Mouse (Mus musculus) thymus, postnatal 14 days (tissue): ENCODE data around the gene Med13l.

Experiments used
- DNase-seq: peaks from one replicate; pipeline ENCODE4 v3.0.0; 2021

Gene Med13l

DNA sequence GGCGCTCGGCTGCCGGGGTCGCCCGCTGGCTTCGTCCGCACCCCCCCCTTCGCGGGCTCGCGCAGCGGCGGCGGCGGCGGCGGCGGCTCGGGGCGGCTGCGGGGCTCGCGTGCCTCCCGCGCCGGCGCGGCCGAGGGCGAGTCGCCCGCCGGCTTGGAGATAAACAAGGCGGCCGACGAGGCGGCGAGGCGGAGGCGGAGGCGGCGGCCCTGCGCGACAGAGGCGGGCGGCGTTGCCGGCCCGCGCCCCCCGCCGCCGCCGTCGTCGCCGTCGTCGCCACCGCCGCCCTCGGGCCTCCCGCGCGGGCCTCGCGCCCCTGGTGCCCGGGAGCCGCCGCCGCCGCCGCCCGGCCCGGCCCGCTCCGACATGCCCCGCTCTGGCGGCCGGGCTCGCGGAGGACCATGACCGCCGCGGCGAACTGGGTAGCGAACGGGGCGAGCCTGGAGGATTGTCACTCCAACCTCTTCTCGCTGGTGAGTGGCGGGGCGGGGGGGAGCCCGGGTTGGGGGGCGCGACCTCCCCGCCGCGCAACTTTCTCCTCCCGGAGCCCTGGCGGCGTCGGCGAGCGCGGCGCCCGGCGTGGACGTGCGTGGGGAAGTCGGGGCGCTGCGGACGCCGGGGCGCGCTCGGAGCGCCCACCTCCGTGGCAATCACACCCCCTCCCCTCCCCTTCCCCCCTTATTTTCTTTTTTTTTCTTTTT, at the start of gene Med13l:
Med13l (plus strand) TSS at position 295 of the 701 bp plus-strand sequence.
- peak; percentile 84 for DNase-seq

GRCm38 (mm10) chr5:118510969-118511368, 49.5 kb upstream of the Med13l start:
- DNase-seq = no peak

DNA sequence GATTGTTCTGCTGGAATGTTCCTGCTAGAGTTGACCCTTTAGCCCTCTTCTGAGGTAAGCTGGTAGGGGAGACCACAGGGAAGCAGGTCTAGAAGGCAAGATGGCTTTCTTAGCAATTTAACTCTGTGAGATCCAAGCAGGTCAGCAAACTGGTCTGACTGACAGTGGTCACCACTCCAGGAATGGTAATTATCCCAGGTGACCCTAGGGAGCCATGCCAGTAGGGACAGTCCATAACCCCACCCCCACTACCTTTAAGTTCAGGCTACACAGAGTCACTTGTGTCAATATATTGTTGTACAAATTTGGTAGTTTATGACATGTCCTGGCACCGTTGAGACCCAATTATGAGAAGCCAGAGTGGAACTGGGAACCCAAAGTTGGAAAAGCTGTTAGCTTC, 47.5 kb upstream of the Med13l start:
- DNase-seq = no peak

DNA sequence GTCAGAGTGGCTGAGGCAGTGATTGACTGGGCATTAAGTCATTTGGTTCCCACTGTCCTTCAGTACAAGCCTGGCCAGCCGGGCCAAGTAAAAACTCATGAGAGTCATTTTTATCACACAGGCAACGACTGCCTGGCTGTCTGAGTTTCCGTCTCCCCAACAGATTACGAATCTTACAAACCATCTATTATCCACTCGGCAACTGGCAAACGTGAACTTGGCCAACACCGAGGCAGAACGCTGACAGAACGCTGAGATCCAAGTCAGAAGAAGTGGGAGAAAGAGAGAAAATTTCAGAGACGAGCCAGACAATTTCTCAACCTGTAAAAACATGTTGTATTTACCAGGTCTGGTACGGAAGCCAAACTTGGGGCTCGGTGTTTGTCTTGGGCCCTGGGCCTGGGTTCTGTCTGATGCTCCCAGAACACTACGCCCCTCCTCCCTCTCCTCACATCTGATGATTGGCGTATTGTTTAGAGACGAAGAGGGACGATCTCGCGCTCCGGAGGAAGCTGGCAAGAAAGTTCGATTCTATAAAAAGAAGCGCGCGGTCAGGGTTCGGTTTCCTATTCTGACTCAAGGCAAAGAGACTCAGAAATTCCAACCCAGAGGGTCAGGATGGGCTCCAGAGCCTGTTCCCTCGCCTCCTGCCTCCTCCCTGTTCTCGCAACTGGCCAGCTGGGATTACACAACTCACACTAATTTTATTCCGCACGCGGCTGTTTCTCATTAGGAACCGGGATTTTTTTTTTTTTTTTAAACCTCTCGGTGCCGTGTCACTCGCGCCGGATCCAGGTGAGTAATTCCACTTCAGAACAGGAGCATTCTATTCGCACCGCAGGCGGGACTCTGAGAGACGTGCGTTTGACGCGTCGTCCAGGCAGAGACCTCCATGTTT, 46.6 kb upstream of the Med13l start:
- DNase-seq = peak; percentile 19

- no peak for DNase-seq
Observed at GRCm38 (mm10) chr5:118514527-118514831, 46.0 kb upstream of the Med13l start.

- DNase-seq = no peak
Observed at GRCm38 (mm10) chr5:118514842-118515241, 45.6 kb upstream of the Med13l start.

DNA sequence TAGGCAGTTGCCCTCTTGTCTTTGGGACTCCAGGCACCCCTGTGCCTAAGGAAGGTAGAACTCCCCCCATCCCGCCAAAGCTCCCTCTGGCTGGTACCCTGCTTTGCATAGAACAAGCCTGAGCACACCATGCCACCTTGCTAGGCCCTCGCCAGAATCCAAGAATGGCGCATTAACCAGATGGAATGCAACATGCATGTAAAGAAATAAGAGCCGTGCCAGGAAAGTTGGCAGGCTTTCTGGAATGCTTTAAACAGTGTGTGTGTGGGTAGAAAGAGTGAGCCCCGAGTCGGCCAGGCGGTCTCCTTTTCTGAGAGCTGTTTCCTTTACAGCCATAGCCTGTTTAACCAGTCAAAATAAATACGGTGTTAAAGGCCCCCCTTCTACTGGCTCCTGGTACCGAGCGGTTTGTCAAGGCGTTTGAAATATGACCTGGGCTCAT, 45.2 kb upstream of the Med13l start:
- no peak for DNase-seq

DNA sequence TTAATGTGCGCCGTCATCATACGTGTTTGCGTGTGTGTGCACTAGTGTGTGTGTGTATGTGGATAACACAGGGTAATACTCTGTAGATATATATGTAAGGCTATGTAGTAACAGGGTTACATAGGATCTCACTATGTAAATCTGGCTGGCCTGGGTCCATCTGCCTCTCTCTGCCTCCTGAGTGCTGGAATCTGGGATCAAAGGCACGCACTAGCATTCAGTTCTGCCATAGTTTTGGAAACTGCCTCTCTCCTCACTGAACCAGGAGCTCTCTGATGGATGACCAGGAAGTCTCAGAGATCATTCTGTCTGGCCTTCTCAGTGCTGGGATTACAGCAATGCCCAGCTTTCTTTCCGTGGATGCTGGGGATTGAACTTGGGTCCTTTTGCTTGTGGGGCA, 44.4 kb upstream of the Med13l start:
- DNase-seq = no peak

GRCm38 (mm10) chr5:118516470-118516869, 44.0 kb upstream of the Med13l start:
- DNase-seq = no peak

- no peak for DNase-seq
Observed at GRCm38 (mm10) chr5:118520457-118520856, 40.0 kb upstream of the Med13l start.

- DNase-seq = no peak
Observed at GRCm38 (mm10) chr5:118524400-118524799, 36.1 kb upstream of the Med13l start.

GRCm38 (mm10) chr5:118525634-118526033, 34.8 kb upstream of the Med13l start:
- DNase-seq = no peak

DNA sequence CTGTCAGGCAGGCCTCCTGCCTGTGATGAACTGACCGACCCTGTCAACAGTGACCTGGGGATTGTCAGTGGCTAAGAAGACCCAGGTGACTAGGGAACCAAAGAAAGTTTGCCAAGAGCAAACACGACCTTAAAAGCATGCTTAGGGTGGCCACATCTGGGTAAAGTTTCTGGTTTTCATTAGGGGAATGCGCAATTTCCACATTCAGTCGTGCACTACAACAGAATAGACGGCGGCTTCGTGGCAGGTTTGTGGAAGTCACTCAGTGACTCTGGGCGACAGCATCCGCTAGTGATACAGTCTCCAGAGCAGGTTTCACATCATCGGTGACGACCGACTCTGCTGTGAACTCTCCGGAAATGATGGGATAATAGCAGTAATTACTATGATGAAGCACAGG, 34.0 kb upstream of the Med13l start:
- no peak for DNase-seq

DNA sequence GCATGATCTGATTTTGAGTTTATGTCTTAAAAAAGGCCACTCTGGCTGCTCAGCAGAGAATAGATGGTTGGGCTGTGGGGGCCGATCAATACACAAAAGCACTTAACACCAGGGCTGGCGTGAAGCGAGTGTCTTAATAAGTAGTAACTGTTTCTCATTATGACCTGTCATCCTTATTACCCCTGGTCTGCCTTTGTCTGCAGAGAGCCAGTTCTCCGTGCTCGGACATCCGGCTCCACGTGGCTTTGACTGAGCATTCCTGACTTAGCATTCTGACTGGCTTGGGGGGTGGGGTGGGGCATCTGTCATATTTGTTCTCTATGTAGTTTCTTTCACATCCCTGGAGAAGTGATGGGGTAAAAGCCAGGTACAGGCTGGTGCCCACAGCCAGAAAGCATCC, 31.2 kb upstream of the Med13l start:
- no peak for DNase-seq

DNA sequence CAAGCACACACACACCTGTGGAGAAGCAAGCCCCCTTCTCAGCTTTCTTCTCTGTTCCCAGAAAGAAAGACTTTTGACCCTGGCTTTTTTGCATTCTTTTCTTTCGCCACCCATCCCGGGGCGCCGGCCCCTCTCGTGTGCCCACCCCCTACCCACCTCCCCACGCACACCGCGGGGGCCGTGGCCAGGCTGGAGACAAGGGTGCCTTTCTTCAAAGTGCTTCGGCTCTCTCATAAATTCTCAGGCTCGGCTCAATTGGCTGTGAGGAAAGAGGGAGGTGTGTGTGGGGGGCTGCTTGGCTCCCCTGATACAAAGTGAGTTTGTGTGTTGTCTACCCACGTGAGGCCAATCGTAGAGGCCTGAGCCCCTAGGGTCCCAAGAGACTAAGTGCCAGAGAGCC, 28.4 kb upstream of the Med13l start:
- DNase-seq = no peak

- no peak for DNase-seq
Observed at GRCm38 (mm10) chr5:118532659-118533058, 27.8 kb upstream of the Med13l start.

GRCm38 (mm10) chr5:118534407-118534921, 26.0 kb upstream of the Med13l start:
- DNase-seq = no peak

GRCm38 (mm10) chr5:118535130-118535529, 25.3 kb upstream of the Med13l start:
- DNase-seq = no peak

- DNase-seq = no peak
Observed at GRCm38 (mm10) chr5:118538487-118538886, 22.0 kb upstream of the Med13l start.

DNA sequence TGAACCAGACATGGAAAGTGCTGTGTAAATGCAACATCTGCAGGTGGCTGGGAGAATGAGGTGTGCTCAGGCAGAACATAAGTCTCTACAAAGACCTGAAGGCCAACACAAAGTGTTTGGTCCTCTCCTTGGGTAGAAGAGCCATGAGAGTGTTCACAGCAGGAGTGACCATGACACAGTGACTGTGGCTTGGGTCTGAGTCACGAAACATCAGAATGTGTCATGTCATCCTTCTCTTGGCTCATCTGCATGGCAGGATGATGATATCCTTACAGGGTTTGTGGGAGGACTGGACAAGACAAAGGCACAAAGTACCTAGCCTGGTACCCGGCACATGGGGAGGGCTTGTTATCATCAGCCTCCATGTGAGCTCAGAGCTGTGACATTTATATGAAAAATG, 16.7 kb upstream of the Med13l start:
- no peak for DNase-seq

DNA sequence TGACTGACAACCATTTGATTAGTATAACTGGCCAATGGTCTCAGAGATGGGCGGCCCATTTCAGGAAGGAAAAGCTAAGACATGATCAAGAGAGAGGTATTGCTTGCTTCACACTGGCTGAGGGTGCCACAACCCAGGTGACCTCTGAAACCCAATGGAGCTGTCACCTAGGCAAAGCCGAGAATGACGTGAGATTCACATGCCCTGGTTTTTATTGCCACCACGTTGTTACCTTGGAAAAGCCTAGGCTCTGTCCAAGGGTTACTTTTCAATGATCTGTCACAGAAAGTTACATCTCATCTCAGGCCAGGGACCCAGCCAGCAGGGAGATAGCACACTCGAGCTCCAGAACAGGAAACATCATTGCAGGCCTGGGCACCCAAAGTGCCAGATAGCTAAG, 10.0 kb upstream of the Med13l start:
- no peak for DNase-seq

GRCm38 (mm10) chr5:118553290-118553689, 7.2 kb upstream of the Med13l start:
- no peak for DNase-seq

DNA sequence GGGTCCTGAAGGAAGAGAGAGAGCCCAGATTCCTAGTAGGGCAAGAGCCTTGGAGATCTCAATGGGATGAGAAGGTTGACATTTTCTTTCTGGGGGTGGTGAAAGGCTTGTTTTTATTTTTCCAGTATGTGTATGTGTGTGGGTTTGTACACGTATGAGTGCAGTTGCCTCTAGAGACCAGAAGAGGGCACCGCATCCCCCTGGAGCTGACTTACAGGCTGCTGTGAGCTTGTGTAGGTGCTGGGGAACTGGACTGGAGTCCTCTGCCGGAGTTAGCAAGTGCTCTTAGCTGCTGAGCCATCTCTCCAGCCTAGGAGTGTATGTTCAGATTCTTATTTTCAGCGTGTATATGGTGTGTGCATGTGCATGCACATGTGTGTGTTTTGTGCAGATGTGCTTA, 5.2 kb upstream of the Med13l start:
- DNase-seq = no peak

GRCm38 (mm10) chr5:118556387-118556937, 4.0 kb upstream of the Med13l start:
- no peak for DNase-seq
